Mouse (Mus musculus) embryonic fibroblast, embryonic 13.5 days (primary cell): ENCODE measurements around the gene Trim69.

Experiments used
- CTCF ChIP-seq: IDR thresholded peaks from 2 replicates; pipeline ENCODE4 v1.5.1; 2011; ENCODE audit warnings: mild to moderate bottlenecking, control low read depth, low read length, moderate library complexity, borderline replicate concordance; ENCODE audit not compliant: insufficient read depth
- POLR2A ChIP-seq: IDR thresholded peaks from 2 replicates; pipeline ENCODE4 v1.6.1; 2011; ENCODE audit warnings: low read depth, mild to moderate bottlenecking, control low read depth, low read length, moderate library complexity

- no peak for TF ChIP-seq POLR2A
- TF ChIP-seq CTCF, result no peak
These were observed 5.2 kb upstream of the Trim69 start for GRCm38 (mm10) chr2:122155292-122155691.
